Mouse (Mus musculus) bone marrow, adult 2 months (tissue): ENCODE data around the gene Kcnk13. TPM values are rescaled to one million over a fixed set of nuclear protein-coding genes. Genes with fewer than 3 reads are reported as not detected.

Source experiments
- H3K27ac ChIP-seq: fragments of 200-500 bp; 2 replicates; pipeline ENCODE4 v1.5.1; 2012; ENCODE audit warnings: low read depth, mild to moderate bottlenecking, control low read depth, inconsistent platforms, low read length; ENCODE audit not compliant: control insufficient read depth, poor library complexity, insufficient read depth
- H3K4me1 ChIP-seq: fragments of 200-500 bp; 2 replicates; pipeline ENCODE4 v1.6.1; 2011; ENCODE audit warnings: low read length; ENCODE audit not compliant: control insufficient read depth, insufficient read depth
- H3K4me3 ChIP-seq: fragments of 200-500 bp; replicated peaks from 2 replicates; pipeline ENCODE3; 2011; ENCODE audit warnings: mild to moderate bottlenecking, low read depth, low read length, control low read depth; ENCODE audit not compliant: control insufficient read depth
- CTCF ChIP-seq: fragments of 200-500 bp; IDR thresholded peaks from 2 replicates; pipeline ENCODE4 v1.5.1; 2011; ENCODE audit warnings: low read length, control low read depth; ENCODE audit not compliant: control insufficient read depth, insufficient read depth
- POLR2A ChIP-seq: fragments of 200-500 bp; IDR thresholded peaks from 2 replicates; pipeline ENCODE4 v1.6.1; 2011; ENCODE audit warnings: low read depth, mild to moderate bottlenecking, control low read depth, low read length, borderline replicate concordance; ENCODE audit not compliant: control insufficient read depth
- WGBS: fragments of 180-500 bp; shearing (Covaris S2); methylation state at CpG from one replicate; pipeline ENCODE4 v1.1.7; 2018; 5-methylcytosine and 5-hydroxymethylcytosine counted together
- polyA plus RNA-seq: library from polyadenylated mRNA; stranded (reverse); fragments of >200 nt; gene quantifications from 2 replicates; pipeline ENCODE4 v1.2.4, GENCODE M21; 2011; ENCODE audit warnings: low replicate concordance; ENCODE audit not compliant: missing spikeins, insufficient read depth, insufficient read length

Gene Kcnk13
- polyA plus RNA-seq, 1 experiment: 0.82 TPM

- no peak overlapping the region for H3K4me3 ChIP-seq
- 28% methylated on average over 5 of the region's 5 CpGs for WGBS
- peaks cover 6% of the 10 kb centered on the region for H3K4me1 ChIP-seq
- H3K27ac ChIP-seq: no peak overlapping the region
- TF ChIP-seq POLR2A: no peak
- TF ChIP-seq CTCF: no peak
Observed at GRCm38 (mm10) chr12:100022490-100022889, 58.2 kb downstream of the Kcnk13 start.

- Histone ChIP-seq H3K27ac (no peak overlapping the region), H3K4me3 (no peak overlapping the region), H3K4me1 (peaks cover 6% of the 10 kb centered on the region)
- TF ChIP-seq CTCF: no peak
- 82% methylated on average over 12 of the region's 12 CpGs for WGBS
Observed at GRCm38 (mm10) chr12:100023821-100024365, 59.6 kb downstream of the Kcnk13 start.

GRCm38 (mm10) chr12:100025675-100026074 is 61.4 kb downstream of the Kcnk13 start:
- peaks cover 4% of the 10 kb centered on the region for H3K4me1 ChIP-seq

GRCm38 (mm10) chr12:100026715-100027245 is 62.5 kb downstream of the Kcnk13 start:
- Histone ChIP-seq H3K27ac (peak overlapping the region; percentile 39; the same call in 1 of the 2 replicates), H3K4me1 (peaks cover 4% of the 10 kb centered on the region), H3K4me3 (no peak overlapping the region)
- WGBS: 58% methylated on average over 7 of the region's 7 CpGs
- TF ChIP-seq POLR2A (no peak), CTCF (no peak)

More at GRCm38 (mm10) chr12:100025675-100026074, 61.4 kb downstream of the Kcnk13 start:
- Histone ChIP-seq H3K4me3 (no peak overlapping the region), H3K27ac (no peak overlapping the region)
- 45% methylated on average over 11 of the region's 11 CpGs for WGBS
- TF ChIP-seq POLR2A: no peak
- TF ChIP-seq CTCF: no peak

GRCm38 (mm10) chr12:100027281-100027680 is 63.0 kb downstream of the Kcnk13 start:
- Histone ChIP-seq H3K4me1 (peaks cover 3% of the 10 kb centered on the region), H3K4me3 (no peak overlapping the region), H3K27ac (no peak overlapping the region)
- WGBS: 72% methylated on average over 7 of the region's 7 CpGs
- no peak for TF ChIP-seq POLR2A
- TF ChIP-seq CTCF: no peak

GRCm38 (mm10) chr12:100031681-100032080 is 67.4 kb downstream of the Kcnk13 start:
- no peak for TF ChIP-seq CTCF
- TF ChIP-seq POLR2A: no peak
- 78% methylated on average over 5 of the region's 5 CpGs for WGBS
- H3K4me3 ChIP-seq: no peak overlapping the region
- H3K27ac ChIP-seq: no peak overlapping the region
- H3K4me1 ChIP-seq: peaks cover 2% of the 10 kb centered on the region

GRCm38 (mm10) chr12:100032521-100032920 is 68.2 kb downstream of the Kcnk13 start:
- WGBS: 80% methylated on average over 4 of the region's 4 CpGs
- Histone ChIP-seq H3K27ac (no peak overlapping the region), H3K4me1 (no peaks in the 10 kb centered on the region), H3K4me3 (no peak overlapping the region)
- TF ChIP-seq POLR2A: no peak
- no peak for TF ChIP-seq CTCF

GRCm38 (mm10) chr12:100038741-100039262 is 74.5 kb downstream of the Kcnk13 start:
- H3K4me1 ChIP-seq: peaks cover 2% of the 10 kb centered on the region
- H3K27ac ChIP-seq: no peak overlapping the region
- 74% methylated on average over 5 of the region's 5 CpGs for WGBS
- H3K4me3 ChIP-seq: no peak overlapping the region
- TF ChIP-seq POLR2A: no peak
- no peak for TF ChIP-seq CTCF

- 61% methylated on average over 8 of the region's 8 CpGs for WGBS
- Histone ChIP-seq H3K27ac (no peak overlapping the region), H3K4me3 (no peak overlapping the region), H3K4me1 (peaks cover 2% of the 10 kb centered on the region)
- TF ChIP-seq POLR2A (no peak), CTCF (no peak)
Observed at GRCm38 (mm10) chr12:100042116-100042515, 77.8 kb downstream of the Kcnk13 start.

GRCm38 (mm10) chr12:100044704-100045103 is 80.4 kb downstream of the Kcnk13 start:
- Histone ChIP-seq H3K4me3 (no peak overlapping the region), H3K27ac (no peak overlapping the region), H3K4me1 (peaks cover 2% of the 10 kb centered on the region)
- no peak for TF ChIP-seq CTCF
- no peak for TF ChIP-seq POLR2A
- WGBS: 8% methylated on average over 4 of the region's 4 CpGs
